Mouse (Mus musculus) right cerebral cortex, adult 2 months (tissue): ENCODE results near the gene Psapl1.
A peak's percentile ranks its signal among the peaks of the same experiment; 100 is the strongest.

Experiments used
- DNase-seq, 2 experiments: peaks; one replicate each; pipeline ENCODE4 v3.0.0; 2021 to 2022; ENCODE audit warnings: low spot score in 2 of 2

Gene Psapl1

GRCm38 (mm10) chr5:36203916-36204315, at the start of gene Psapl1:
Gene Psapl1 (plus strand): TSS chr5:36204021.
- no peak for DNase-seq

- DNase-seq, result no peak
Observed at GRCm38 (mm10) chr5:36154879-36155485, 48.8 kb upstream of the Psapl1 start.

- no peak for DNase-seq
Observed at GRCm38 (mm10) chr5:36165424-36166302, 38.2 kb upstream of the Psapl1 start.

DNA sequence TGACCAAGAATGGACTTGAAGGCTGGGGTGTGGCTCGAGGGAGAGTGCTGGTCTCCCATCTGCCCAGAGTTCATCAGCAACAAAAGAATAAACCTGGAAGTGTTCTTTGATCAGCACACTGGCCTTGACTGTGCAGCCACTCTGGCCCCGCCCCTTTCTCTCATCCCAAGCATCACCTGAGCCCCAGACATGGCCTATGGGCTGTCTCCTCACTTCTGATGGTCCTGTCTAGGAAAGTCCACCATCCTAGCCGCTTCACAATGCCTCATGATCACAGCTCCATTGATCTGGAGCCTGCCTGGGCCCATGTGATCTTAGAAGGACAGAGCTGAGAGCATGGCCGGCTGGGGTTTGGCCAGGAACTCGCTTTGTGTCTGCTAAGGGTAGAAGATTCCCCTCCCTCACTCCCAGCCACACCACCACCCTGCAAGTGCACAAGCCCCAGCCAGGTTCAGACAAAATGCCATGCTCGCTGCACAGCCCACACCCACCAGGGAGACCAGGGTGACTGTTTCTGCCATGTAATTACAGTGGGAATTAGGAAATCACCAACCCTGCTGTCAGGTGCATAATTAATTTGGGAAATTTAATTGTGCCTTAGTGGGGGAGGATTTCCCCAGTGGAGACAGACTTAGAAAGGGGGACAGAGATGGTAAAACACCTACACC, 37.3 kb upstream of the Psapl1 start:
- no peak for DNase-seq

DNA sequence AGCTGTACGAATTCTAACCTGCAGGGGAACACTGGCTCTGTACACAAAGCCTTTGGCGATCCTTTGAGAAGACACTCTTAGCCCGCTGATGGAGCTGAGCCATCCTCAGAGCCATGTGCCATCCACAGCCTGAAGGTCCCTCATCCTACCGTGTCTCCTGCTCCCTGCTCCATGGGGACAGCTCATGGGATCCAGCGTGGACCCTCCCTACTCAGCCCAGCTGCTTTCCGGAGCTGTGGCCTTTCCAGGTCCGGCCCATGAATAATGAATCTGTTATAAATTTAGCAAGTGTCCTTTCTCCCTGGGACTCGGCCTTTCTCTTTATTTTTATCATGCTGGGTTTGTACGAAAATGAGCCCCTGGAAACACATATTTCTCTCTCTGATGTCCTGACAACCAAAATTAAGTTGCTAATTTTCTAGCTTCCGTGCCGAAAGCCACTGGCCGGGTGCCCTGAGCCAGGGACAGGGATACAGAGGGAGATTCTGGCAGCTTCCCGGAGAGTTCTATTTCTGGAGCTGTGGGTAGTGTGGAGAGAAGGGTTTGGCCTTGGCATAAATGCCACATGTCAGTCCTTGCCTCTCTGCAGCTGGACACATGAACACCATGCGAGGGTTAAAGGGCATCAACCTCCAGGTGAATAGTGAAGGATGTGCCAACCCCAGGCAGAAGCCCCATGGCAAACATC, 34.7 kb upstream of the Psapl1 start:
- peak; percentile 18 to 23 for DNase-seq

GRCm38 (mm10) chr5:36174569-36175115, 29.2 kb upstream of the Psapl1 start:
- no peak for DNase-seq

GRCm38 (mm10) chr5:36176409-36176808, 27.4 kb upstream of the Psapl1 start:
- DNase-seq, result no peak

DNA sequence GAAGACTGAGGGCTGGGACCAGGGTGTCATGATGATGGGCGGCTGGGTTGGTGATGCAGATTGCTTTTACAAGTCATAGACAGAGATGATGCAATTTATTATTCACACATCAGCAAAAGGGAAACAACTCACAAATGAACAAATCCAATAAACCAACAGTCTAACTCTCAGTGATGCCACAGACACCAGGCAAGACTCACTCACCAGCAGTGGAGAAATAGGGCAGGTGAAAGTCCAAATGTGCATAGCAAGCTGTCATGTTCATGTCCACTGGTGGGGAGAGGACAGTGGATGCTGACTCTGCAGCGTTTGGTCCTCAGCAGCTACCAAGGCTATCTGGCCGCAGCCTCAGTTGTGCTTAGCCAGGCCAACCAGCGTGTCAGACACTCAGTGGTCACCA, 26.9 kb upstream of the Psapl1 start:
- DNase-seq, result no peak

DNA sequence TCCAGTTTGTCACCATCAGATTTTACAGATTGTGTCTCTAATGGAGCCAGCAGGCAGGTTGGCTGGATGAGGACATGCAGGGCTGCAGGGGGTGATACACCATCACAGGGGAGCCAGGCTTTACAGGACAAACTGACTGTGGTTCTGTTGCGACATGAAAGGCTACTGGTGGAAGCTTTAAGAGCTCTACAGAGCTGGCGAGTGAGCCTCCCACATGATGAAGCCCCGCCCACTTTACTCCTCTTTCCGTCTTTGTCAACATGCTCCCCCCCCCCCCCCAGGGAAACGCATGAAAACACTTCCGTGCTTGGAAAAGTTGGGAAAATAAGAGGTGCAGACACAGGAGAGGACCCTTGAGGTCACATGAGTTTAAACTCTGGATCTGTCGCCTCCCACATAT, 25.6 kb upstream of the Psapl1 start:
- DNase-seq, result no peak

- no peak for DNase-seq
Observed at GRCm38 (mm10) chr5:36178785-36179184, 25.0 kb upstream of the Psapl1 start.

- DNase-seq, result no peak
Observed at GRCm38 (mm10) chr5:36179708-36180107, 24.1 kb upstream of the Psapl1 start.

GRCm38 (mm10) chr5:36182326-36182725, 21.5 kb upstream of the Psapl1 start:
- no peak for DNase-seq

DNA sequence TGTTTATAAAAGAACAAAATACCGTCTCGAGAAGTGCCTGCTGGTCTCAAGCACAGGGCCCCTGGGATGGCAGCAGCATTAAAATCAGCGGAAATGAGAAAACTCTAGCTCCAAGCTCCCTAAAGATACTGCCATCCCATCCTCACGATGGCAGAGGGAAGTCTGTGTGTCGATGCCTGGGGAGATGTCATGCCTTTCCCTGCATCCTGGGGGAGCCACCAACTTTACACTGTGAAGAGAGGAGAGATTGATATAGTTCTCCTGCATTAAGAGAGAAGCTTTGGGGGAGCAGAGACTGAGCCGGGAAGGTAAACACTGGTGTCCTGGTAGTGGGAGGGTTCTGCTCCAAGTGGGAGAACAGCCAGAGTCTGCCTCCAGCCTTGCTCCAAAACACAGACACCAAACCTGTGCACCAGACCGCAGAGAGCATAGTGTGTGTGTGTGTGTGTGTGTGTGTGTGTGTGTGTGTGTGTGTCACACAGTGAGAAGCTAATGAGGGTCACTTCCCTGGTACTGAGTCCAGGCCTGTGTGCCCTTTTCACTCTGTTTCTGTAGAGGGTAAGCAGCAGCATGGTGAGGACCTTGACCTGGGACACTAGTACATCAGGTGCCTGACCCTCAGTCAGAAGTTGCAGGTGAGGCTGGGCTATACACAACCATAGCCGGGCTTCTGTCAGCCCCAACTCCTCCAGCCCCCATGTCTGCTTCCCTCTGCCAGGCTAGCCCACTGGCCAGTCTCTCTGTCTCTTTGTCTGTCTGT, 17.3 kb upstream of the Psapl1 start:
- DNase-seq, result no peak

DNA sequence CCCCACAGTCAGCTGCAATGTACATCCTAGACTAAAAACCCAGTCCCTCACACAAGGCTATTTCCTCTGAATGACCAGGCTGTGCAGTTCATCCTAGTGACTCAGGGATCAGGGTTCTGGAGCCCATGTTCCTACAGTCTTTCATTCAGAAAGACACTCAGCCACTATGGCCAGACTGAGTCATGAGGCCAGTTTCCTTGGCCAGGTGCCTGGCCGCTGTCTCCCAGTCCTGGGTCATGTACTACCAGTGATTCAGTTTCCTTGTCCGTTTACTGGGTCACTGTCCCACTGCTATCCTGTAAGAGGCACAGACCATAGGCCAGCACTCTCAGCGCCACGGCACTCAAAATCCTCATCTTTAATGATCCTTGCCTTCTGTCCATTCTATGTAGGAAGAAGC, 15.5 kb upstream of the Psapl1 start:
- DNase-seq, result no peak

GRCm38 (mm10) chr5:36191285-36191684, 12.5 kb upstream of the Psapl1 start:
- no peak for DNase-seq

- no peak for DNase-seq
Observed at GRCm38 (mm10) chr5:36191876-36192275, 11.9 kb upstream of the Psapl1 start.

DNA sequence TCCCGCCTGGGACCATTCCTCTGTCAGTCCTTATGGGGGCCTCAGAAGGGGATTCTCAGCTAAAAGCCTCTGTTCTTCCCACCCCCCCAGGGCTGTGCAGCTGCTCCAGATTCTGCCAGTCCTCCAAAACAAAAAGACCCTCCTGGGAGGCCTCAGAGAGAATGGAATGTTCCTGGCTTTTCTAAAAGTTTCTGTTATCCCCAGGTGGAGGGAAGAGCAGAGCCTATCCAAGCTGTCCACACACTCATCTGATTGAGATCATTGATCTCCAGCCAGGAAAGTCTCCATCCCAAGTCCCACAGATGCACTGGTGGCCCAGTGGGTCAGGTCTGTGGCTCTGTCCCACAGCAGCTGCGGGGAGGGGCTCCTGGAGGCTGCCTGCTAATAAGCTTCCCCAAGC, 11.1 kb upstream of the Psapl1 start:
- no peak for DNase-seq

- DNase-seq, result no peak
Observed at GRCm38 (mm10) chr5:36194631-36195030, 9.2 kb upstream of the Psapl1 start.

- DNase-seq, result no peak
Observed at GRCm38 (mm10) chr5:36195436-36195835, 8.4 kb upstream of the Psapl1 start.

- no peak for DNase-seq
Observed at GRCm38 (mm10) chr5:36199519-36199918, 4.3 kb upstream of the Psapl1 start.

- DNase-seq, result no peak
Observed at GRCm38 (mm10) chr5:36202781-36203180, 1.0 kb upstream of the Psapl1 start.
